Comparison of ENCODE assay signal across 26 mouse cellular contexts in the genomic region with DNA sequence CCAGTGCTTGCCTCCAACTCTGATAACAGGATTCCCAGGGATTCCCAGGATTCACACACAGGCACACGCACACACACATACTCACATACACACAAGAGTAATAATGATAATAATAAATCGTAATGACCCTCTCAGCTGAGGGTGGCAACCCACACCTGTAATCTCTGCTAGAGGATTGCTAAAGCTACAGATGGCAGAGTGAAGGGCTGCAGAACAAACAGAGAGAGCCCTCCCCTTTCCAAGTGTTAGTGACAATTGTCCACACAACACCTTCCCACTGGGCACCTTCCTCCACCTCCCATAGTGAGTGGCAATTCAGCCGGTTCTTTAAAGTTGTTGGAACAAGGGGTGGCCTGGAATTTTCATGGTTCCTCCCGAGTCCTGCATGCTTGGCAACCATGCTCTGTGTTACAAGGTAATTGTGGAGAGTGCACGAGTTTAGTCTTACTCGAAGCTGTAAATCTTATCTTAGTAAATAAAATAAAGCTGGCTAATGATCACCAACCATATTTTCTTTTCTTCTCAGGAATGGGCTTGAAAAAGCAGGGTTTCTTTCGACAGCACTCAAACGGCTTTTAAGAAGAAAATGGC.
"Had no signal": no experiment of that assay in that cellular context is flagged by ENCODE, and none has a peak within 500 bp of the region (broad histone marks: within the 10 kb centered on the region; RNA-seq: fewer than 3 reads in every experiment).

No protein-coding gene starts in this region.

- H3K9me3 ChIP-seq: heart, embryonic 13.5 days; heart, embryonic 15.5 days; hindbrain, embryonic 13.5 days; hindbrain, embryonic 15.5 days; limb, embryonic 13.5 days; limb, embryonic 15.5 days; liver, embryonic 12.5 days had no signal

- H3K36me3 ChIP-seq: heart, embryonic 13.5 days; heart, embryonic 15.5 days; hindbrain, embryonic 13.5 days; hindbrain, embryonic 15.5 days; kidney, embryonic 15.5 days; limb, embryonic 13.5 days; limb, embryonic 15.5 days; liver, embryonic 12.5 days had no signal

- DNase-seq: gastrocnemius, postnatal 14 days; gastrocnemius, postnatal 36 days; heart, adult 11 months; heart, adult 2 months; heart, postnatal 14 days; heart, postnatal 36 days; kidney, adult 11 months; kidney, adult 2 months; kidney, adult 9 months; kidney, postnatal 14 days; kidney, postnatal 4 days; layer of hippocampus, adult 9-11 months; layer of hippocampus, postnatal 36 days; left cerebral cortex, postnatal 4 days had no signal

- H3K4me1 ChIP-seq: heart, embryonic 13.5 days; heart, embryonic 15.5 days; hindbrain, embryonic 13.5 days; hindbrain, embryonic 15.5 days; kidney, embryonic 15.5 days; limb, embryonic 13.5 days; limb, embryonic 15.5 days; liver, embryonic 12.5 days had no signal

- H3K27me3 ChIP-seq: heart, embryonic 13.5 days; heart, embryonic 15.5 days; hindbrain, embryonic 13.5 days; hindbrain, embryonic 15.5 days; kidney, embryonic 15.5 days; limb, embryonic 13.5 days; limb, embryonic 15.5 days; liver, embryonic 12.5 days had no signal

- H3K27ac ChIP-seq: heart, adult 2 months; heart, embryonic 13.5 days; heart, embryonic 15.5 days; hindbrain, embryonic 13.5 days; hindbrain, embryonic 15.5 days; hindbrain, postnatal 0 days; kidney, embryonic 15.5 days; kidney, postnatal 0 days; limb, embryonic 13.5 days; limb, embryonic 15.5 days; liver, embryonic 12.5 days; liver, embryonic 14.5 days had no signal

- H3K9ac ChIP-seq: heart, embryonic 13.5 days; heart, embryonic 15.5 days; hindbrain, embryonic 13.5 days; hindbrain, embryonic 15.5 days; kidney, embryonic 15.5 days; limb, embryonic 13.5 days; limb, embryonic 15.5 days; liver, embryonic 12.5 days; liver, embryonic 14.5 days had no signal

- H3K4me2 ChIP-seq: heart, embryonic 11.5 days; heart, embryonic 13.5 days; heart, embryonic 15.5 days; hindbrain, embryonic 13.5 days; hindbrain, embryonic 15.5 days; kidney, embryonic 15.5 days; limb, embryonic 13.5 days; limb, embryonic 15.5 days; liver, embryonic 12.5 days had no signal

- ATAC-seq: hindbrain, postnatal 0 days; liver, embryonic 12.5 days had no signal

- H3K4me3 ChIP-seq: heart, adult 2 months; heart, embryonic 13.5 days; heart, embryonic 15.5 days; hindbrain, embryonic 13.5 days; hindbrain, embryonic 15.5 days; kidney, embryonic 15.5 days; limb, embryonic 13.5 days; limb, embryonic 15.5 days; liver, embryonic 12.5 days had no signal
